Comparison of ENCODE assay signal across 11 mouse cellular contexts in the genomic region with DNA sequence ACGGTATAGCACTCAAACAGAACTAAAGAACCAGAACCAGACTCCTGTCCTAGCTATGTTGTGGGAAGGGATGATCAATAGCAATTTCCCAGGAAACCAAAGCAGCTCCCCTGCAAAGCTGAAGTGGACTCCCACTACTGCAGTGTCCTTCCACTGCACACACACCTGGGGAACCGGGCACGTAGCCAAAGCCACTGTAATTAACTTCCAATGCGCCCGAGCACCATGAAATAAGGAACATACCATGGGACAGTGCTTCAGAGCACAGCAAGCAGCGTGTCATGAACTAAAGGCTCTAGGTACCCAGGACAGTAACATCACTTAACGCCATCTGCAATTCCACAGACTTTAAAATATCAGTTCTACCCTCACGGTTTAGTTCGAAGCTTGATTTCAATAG.
DNase-seq lines count a peak whose midpoint lies in the region; ATAC-seq and TF ChIP-seq lines count a peak whose summit lies in the region.
"Had no signal": no experiment of that assay in that cellular context is flagged by ENCODE, and none has a peak within 500 bp of the region (broad histone marks: within the 10 kb centered on the region; RNA-seq: fewer than 3 reads in every experiment).

No protein-coding gene starts in this region.

- H3K4me2 ChIP-seq in hindbrain, embryonic 12.5 days (replicated peaks), result no peak overlapping the region
- no peak overlapping the region for H3K4me2 ChIP-seq in hindbrain, embryonic 16.5 days (ENCODE audit: low read length)
- no peak overlapping the region for H3K4me2 ChIP-seq in neural tube, embryonic 13.5 days
- no peak overlapping the region for H3K4me2 ChIP-seq in heart, postnatal 0 days (ENCODE audit: low read depth, low read length)
- H3K4me2 ChIP-seq in midbrain, embryonic 15.5 days, result no peak overlapping the region
- H3K4me2 ChIP-seq: heart, embryonic 15.5 days; liver, embryonic 12.5 days had no signal

- H3K4me1 ChIP-seq in hindbrain, embryonic 12.5 days, result 0 out of 2 replicates have a peak, but pooled peaks cover 2% of the 10 kb centered on the region
- no peaks in the 10 kb centered on the region for H3K4me1 ChIP-seq in hindbrain, embryonic 16.5 days (ENCODE audit: control insufficient read depth, insufficient read depth, low read depth, low read length)
- H3K4me1 ChIP-seq in neural tube, embryonic 13.5 days (replicated peaks), result peaks cover 4% of the 10 kb centered on the region; the same call in 1 of the 2 replicates
- H3K4me1 ChIP-seq in heart, postnatal 0 days (ENCODE audit: control insufficient read depth, insufficient read depth), result no peaks in the 10 kb centered on the region
- H3K4me1 ChIP-seq in midbrain, embryonic 15.5 days, result no peaks in the 10 kb centered on the region
- H3K4me1 ChIP-seq: liver, embryonic 12.5 days had no signal

- no peaks in the 10 kb centered on the region for H3K36me3 ChIP-seq in hindbrain, embryonic 12.5 days
- no peaks in the 10 kb centered on the region for H3K36me3 ChIP-seq in hindbrain, embryonic 16.5 days (ENCODE audit: control insufficient read depth, insufficient read depth, low read length)
- H3K36me3 ChIP-seq in neural tube, embryonic 13.5 days, result no peaks in the 10 kb centered on the region; the same call in 1 of the 2 replicates
- H3K36me3 ChIP-seq in heart, postnatal 0 days (replicated peaks; ENCODE audit: control insufficient read depth, insufficient read depth, low read length), result peaks cover under 1% of the 10 kb centered on the region; the same call in 1 of the 2 replicates
- H3K36me3 ChIP-seq in midbrain, embryonic 15.5 days (replicated peaks), result no peaks in the 10 kb centered on the region
- H3K36me3 ChIP-seq: heart, embryonic 15.5 days had no signal

- DNase-seq in neural tube, embryonic 10.5 days (ENCODE audit: extremely low spot score, low spot score), result no peak
- peak; percentile 3 for DNase-seq in heart, postnatal 0 days (ENCODE audit: low spot score)
- DNase-seq: thymus, adult 18-20 months had no signal

- H3K27me3 ChIP-seq in hindbrain, embryonic 12.5 days, result no peaks in the 10 kb centered on the region
- H3K27me3 ChIP-seq in hindbrain, embryonic 16.5 days (replicated peaks; ENCODE audit: control insufficient read depth, insufficient read depth, low read length), result no peaks in the 10 kb centered on the region
- no peaks in the 10 kb centered on the region for H3K27me3 ChIP-seq in neural tube, embryonic 13.5 days
- no peaks in the 10 kb centered on the region for H3K27me3 ChIP-seq in heart, postnatal 0 days (ENCODE audit: control insufficient read depth, insufficient read depth, low read length)
- H3K27me3 ChIP-seq in midbrain, embryonic 15.5 days (replicated peaks), result no peaks in the 10 kb centered on the region
- H3K27me3 ChIP-seq: heart, embryonic 15.5 days; liver, embryonic 12.5 days had no signal

- no peak overlapping the region for H3K27ac ChIP-seq in hindbrain, embryonic 12.5 days
- H3K27ac ChIP-seq in hindbrain, embryonic 16.5 days (ENCODE audit: low read depth, low read length), result no peak overlapping the region
- no peak overlapping the region; the same call in 1 of the 2 replicates for H3K27ac ChIP-seq in neural tube, embryonic 13.5 days (replicated peaks)
- no peak overlapping the region for H3K27ac ChIP-seq in heart, postnatal 0 days (ENCODE audit: low read depth)
- no peak overlapping the region for H3K27ac ChIP-seq in midbrain, embryonic 15.5 days
- H3K27ac ChIP-seq: liver, embryonic 12.5 days had no signal

- H3K4me3 ChIP-seq in hindbrain, embryonic 12.5 days, result no peak overlapping the region
- H3K4me3 ChIP-seq in hindbrain, embryonic 16.5 days (ENCODE audit: low read length), result no peak overlapping the region
- no peak overlapping the region for H3K4me3 ChIP-seq in neural tube, embryonic 13.5 days
- H3K4me3 ChIP-seq in heart, postnatal 0 days (ENCODE audit: low read depth, low read length), result no peak overlapping the region
- H3K4me3 ChIP-seq in midbrain, embryonic 15.5 days, result no peak overlapping the region
- H3K4me3 ChIP-seq: heart, embryonic 15.5 days; liver, embryonic 12.5 days had no signal

- TF ChIP-seq CTCF in heart, postnatal 0 days (IDR thresholded peaks at IDR 0.05; ENCODE audit: low read depth), result no peak

- no peak overlapping the region for H3K9ac ChIP-seq in hindbrain, embryonic 12.5 days
- H3K9ac ChIP-seq in hindbrain, embryonic 16.5 days (ENCODE audit: low read depth, low read length), result no peak overlapping the region
- no peak overlapping the region for H3K9ac ChIP-seq in neural tube, embryonic 13.5 days
- H3K9ac ChIP-seq in heart, postnatal 0 days (replicated peaks; ENCODE audit: low read depth, low read length), result no peak overlapping the region
- H3K9ac ChIP-seq in midbrain, embryonic 15.5 days, result no peak overlapping the region
- H3K9ac ChIP-seq: heart, embryonic 15.5 days; liver, embryonic 12.5 days had no signal

- TF ChIP-seq EP300 in heart, postnatal 0 days (IDR thresholded peaks at IDR 0.05; ENCODE audit: low read depth), result no peak

- 87% methylated on average over 9 of the region's 9 CpGs for WGBS in hindbrain, embryonic 12.5 days
- 61% methylated on average over 9 of the region's 9 CpGs for WGBS in hindbrain, embryonic 16.5 days
- 62% methylated on average over 9 of the region's 9 CpGs for WGBS in neural tube, embryonic 13.5 days
- 70% methylated on average over 9 of the region's 9 CpGs for WGBS in heart, postnatal 0 days
- 80% methylated on average over 9 of the region's 9 CpGs for WGBS in midbrain, embryonic 15.5 days

- no peaks in the 10 kb centered on the region for H3K9me3 ChIP-seq in hindbrain, embryonic 12.5 days (replicated peaks)
- H3K9me3 ChIP-seq in hindbrain, embryonic 16.5 days (ENCODE audit: control insufficient read depth, low read length), result no peaks in the 10 kb centered on the region
- H3K9me3 ChIP-seq in neural tube, embryonic 13.5 days, result no peaks in the 10 kb centered on the region
- no peaks in the 10 kb centered on the region for H3K9me3 ChIP-seq in heart, postnatal 0 days (replicated peaks; ENCODE audit: control insufficient read depth, low read length)
- H3K9me3 ChIP-seq in midbrain, embryonic 15.5 days, result no peaks in the 10 kb centered on the region
- H3K9me3 ChIP-seq: heart, embryonic 15.5 days; liver, embryonic 12.5 days had no signal

- ATAC-seq in hindbrain, embryonic 12.5 days (ENCODE audit: low FRiP score), result 0 out of 2 replicates have a peak, but pooled peaks have one; percentile 29
- no peak for ATAC-seq in hindbrain, embryonic 16.5 days
- peak; percentile 61; the same call in 1 of the 2 replicates for ATAC-seq in neural tube, embryonic 13.5 days (ENCODE audit: low read depth)
- ATAC-seq in heart, postnatal 0 days (ENCODE audit: insufficient read depth, low read depth), result no peak
- peak; percentile 54 for ATAC-seq in megakaryocyte progenitor cell, adult 5-6 weeks (replicated peaks; ENCODE audit: poor library complexity)
- ATAC-seq in midbrain, embryonic 15.5 days (replicated peaks), result no peak
- ATAC-seq: intestine, postnatal 0 days; liver, embryonic 12.5 days had no signal

Comparison
In these comparisons a context has a peak if more than half of its experiments do, and no peak if none do; other contexts are left out.
1. ATAC-seq: peak in hindbrain, embryonic 12.5 days (single experiment), neural tube, embryonic 13.5 days (single experiment) and megakaryocyte progenitor cell, adult 5-6 weeks (single experiment); none in hindbrain, embryonic 16.5 days (single experiment), heart, postnatal 0 days (single experiment) and midbrain, embryonic 15.5 days (single experiment).